Mouse (Mus musculus): ENCODE data around the gene Tubg1. TPM values are rescaled to one million over a fixed set of nuclear protein-coding genes. Genes with fewer than 3 reads are reported as not detected.

Tubg1 gene
- polyA plus RNA-seq, 1 experiment from 2014 or later = 93.5 TPM

- peak within 1 kb of the TSS; percentile 86 for H3K4me2 ChIP-seq (replicated peaks)
- no peaks in the 10 kb centered on the region for H3K9me3 ChIP-seq
- H3K9ac ChIP-seq = peak within 1 kb of the TSS; percentile 66
- H3K27me3 ChIP-seq (replicated peaks) = peaks cover 73% of the 10 kb centered on the region
- H3K4me3 ChIP-seq = peak within 1 kb of the TSS; percentile 67
- under 1% methylated on average over 35 of the region's 35 CpGs for WGBS
- ATAC-seq (ENCODE audit: low FRiP score, low read depth) = no peak
- peaks cover 49% of the 10 kb centered on the region for H3K4me1 ChIP-seq
- H3K27ac ChIP-seq = 0 out of 2 replicates have a peak within 1 kb of the TSS, but pooled peaks have one; percentile 10
- H3K36me3 ChIP-seq = peaks cover 11% of the 10 kb centered on the region
These were observed 50.6 kb downstream of the Tubg1 start, which contains the start of gene Cntnap1 for GRCm38 (mm10) chr11:101170354-101170810. Gene Cntnap1 (plus strand): TSS chr11:101170523.

GRCm38 (mm10) chr11:101170811-101171610 is 51.3 kb downstream of the Tubg1 start, which contains the start of gene Plekhh3:
Gene Plekhh3 (minus strand): TSS chr11:101171351.
- Histone ChIP-seq H3K4me3 (peak within 1 kb of the TSS; percentile 67), H3K4me1 (peaks cover 50% of the 10 kb centered on the region), H3K9ac (peak within 1 kb of the TSS; percentile 66), H3K9me3 (no peaks in the 10 kb centered on the region), H3K36me3 (peaks cover 11% of the 10 kb centered on the region), H3K27me3 (replicated peaks) (peaks cover 71% of the 10 kb centered on the region), H3K4me2 (replicated peaks) (peak within 1 kb of the TSS; percentile 86), H3K27ac (peak within 1 kb of the TSS; percentile 51; the same call in 1 of the 2 replicates)
- peak; percentile 95 for ATAC-seq (ENCODE audit: low FRiP score, low read depth)
- under 1% methylated on average over 49 of the region's 50 CpGs for WGBS

- under 1% methylated on average over 31 of the region's 31 CpGs for WGBS
- peaks cover 71% of the 10 kb centered on the region for H3K27me3 ChIP-seq (replicated peaks)
- H3K4me3 ChIP-seq = peak overlapping the region; percentile 43
- H3K27ac ChIP-seq = peak overlapping the region; percentile 51; the same call in 1 of the 2 replicates
- peak; percentile 42 for ATAC-seq (ENCODE audit: low FRiP score, low read depth)
- H3K4me1 ChIP-seq = peaks cover 59% of the 10 kb centered on the region
- H3K9ac ChIP-seq = 0 out of 2 replicates have a peak overlapping the region, but pooled peaks have one; percentile 33
- H3K9me3 ChIP-seq = no peaks in the 10 kb centered on the region
- peak overlapping the region; percentile 86 for H3K4me2 ChIP-seq (replicated peaks)
- H3K36me3 ChIP-seq = peaks cover 10% of the 10 kb centered on the region
These were observed 52.1 kb downstream of the Tubg1 start for GRCm38 (mm10) chr11:101171721-101172433.

GRCm38 (mm10) chr11:101172434-101172815 is 52.7 kb downstream of the Tubg1 start:
- ATAC-seq (ENCODE audit: low FRiP score, low read depth) = no peak
- H3K36me3 ChIP-seq = peaks cover 4% of the 10 kb centered on the region
- H3K4me3 ChIP-seq = peak overlapping the region; percentile 43
- WGBS = 14% methylated on average over 5 of the region's 5 CpGs
- peaks cover 59% of the 10 kb centered on the region for H3K4me1 ChIP-seq
- H3K4me2 ChIP-seq (replicated peaks) = peak overlapping the region; percentile 86
- H3K9ac ChIP-seq = 0 out of 2 replicates have a peak overlapping the region, but pooled peaks have one; percentile 33
- no peak overlapping the region for H3K27ac ChIP-seq
- no peaks in the 10 kb centered on the region for H3K9me3 ChIP-seq
- H3K27me3 ChIP-seq (replicated peaks) = peaks cover 71% of the 10 kb centered on the region

GRCm38 (mm10) chr11:101173112-101173511 is 53.4 kb downstream of the Tubg1 start:
- no peak overlapping the region for H3K9ac ChIP-seq
- H3K36me3 ChIP-seq = no peaks in the 10 kb centered on the region
- 5% methylated on average over 11 of the region's 11 CpGs for whole genome bisulfite sequencing
- H3K4me2 ChIP-seq (replicated peaks) = peak overlapping the region; percentile 70
- H3K27me3 ChIP-seq (replicated peaks) = peaks cover 71% of the 10 kb centered on the region
- ATAC-seq (ENCODE audit: low FRiP score, low read depth) = no peak
- H3K4me3 ChIP-seq = no peak overlapping the region
- peaks cover 63% of the 10 kb centered on the region for H3K4me1 ChIP-seq
- no peaks in the 10 kb centered on the region for H3K9me3 ChIP-seq
- H3K27ac ChIP-seq = no peak overlapping the region

GRCm38 (mm10) chr11:101173631-101174388 is 54.1 kb downstream of the Tubg1 start:
- Histone ChIP-seq H3K36me3 (no peaks in the 10 kb centered on the region), H3K9me3 (no peaks in the 10 kb centered on the region), H3K9ac (peak overlapping the region; percentile 48), H3K4me3 (peak overlapping the region; percentile 27), H3K4me1 (peaks cover 66% of the 10 kb centered on the region), H3K27me3 (replicated peaks) (peaks cover 71% of the 10 kb centered on the region), H3K4me2 (replicated peaks) (peak overlapping the region; percentile 70), H3K27ac (no peak overlapping the region)
- peak; percentile 52 for ATAC-seq (ENCODE audit: low FRiP score, low read depth)
- 1% methylated on average over 61 of the region's 61 CpGs for WGBS

GRCm38 (mm10) chr11:101174389-101174745 is 54.6 kb downstream of the Tubg1 start:
- H3K4me1 ChIP-seq = peaks cover 60% of the 10 kb centered on the region

GRCm38 (mm10) chr11:101174851-101175628 is 55.3 kb downstream of the Tubg1 start, which contains the start of gene Ccr10:
Gene Ccr10 (minus strand): TSS chr11:101175443.
- no peaks in the 10 kb centered on the region for H3K36me3 ChIP-seq
- H3K27ac ChIP-seq = no peak within 1 kb of the TSS
- peak within 1 kb of the TSS; percentile 70 for H3K4me2 ChIP-seq (replicated peaks)
- ATAC-seq (ENCODE audit: low FRiP score, low read depth) = no peak
- no peaks in the 10 kb centered on the region for H3K9me3 ChIP-seq
- peak within 1 kb of the TSS; percentile 31 for H3K4me3 ChIP-seq
- H3K4me1 ChIP-seq = peaks cover 53% of the 10 kb centered on the region
- peaks cover 64% of the 10 kb centered on the region for H3K27me3 ChIP-seq (replicated peaks)
- WGBS = 20% methylated on average over 14 of the region's 14 CpGs
- peak within 1 kb of the TSS; percentile 48 for H3K9ac ChIP-seq

More at GRCm38 (mm10) chr11:101174389-101174745, 54.6 kb downstream of the Tubg1 start:
- WGBS = 21% methylated on average over 9 of the region's 9 CpGs
- H3K9me3 ChIP-seq = no peaks in the 10 kb centered on the region
- H3K27me3 ChIP-seq (replicated peaks) = peaks cover 70% of the 10 kb centered on the region
- peak overlapping the region; percentile 27; the same call in 1 of the 2 replicates for H3K4me3 ChIP-seq
- no peak overlapping the region for H3K27ac ChIP-seq
- H3K4me2 ChIP-seq (replicated peaks) = peak overlapping the region; percentile 70
- H3K36me3 ChIP-seq = no peaks in the 10 kb centered on the region
- peak overlapping the region; percentile 48 for H3K9ac ChIP-seq
- no peak for ATAC-seq (ENCODE audit: low FRiP score, low read depth)

- ATAC-seq (ENCODE audit: low FRiP score, low read depth) = no peak
- Histone ChIP-seq H3K27ac (no peak overlapping the region), H3K4me2 (replicated peaks) (peak overlapping the region; percentile 70), H3K27me3 (replicated peaks) (peaks cover 61% of the 10 kb centered on the region), H3K9me3 (no peaks in the 10 kb centered on the region), H3K4me3 (peak overlapping the region; percentile 31), H3K4me1 (peaks cover 47% of the 10 kb centered on the region), H3K9ac (peak overlapping the region; percentile 47; the same call in 1 of the 2 replicates), H3K36me3 (no peaks in the 10 kb centered on the region)
- 9% methylated on average over 11 of the region's 11 CpGs for WGBS
These were observed 55.9 kb downstream of the Tubg1 start for GRCm38 (mm10) chr11:101175636-101176116.
